8 mouse cellular contexts compared by ENCODE assay signal in the genomic region with DNA sequence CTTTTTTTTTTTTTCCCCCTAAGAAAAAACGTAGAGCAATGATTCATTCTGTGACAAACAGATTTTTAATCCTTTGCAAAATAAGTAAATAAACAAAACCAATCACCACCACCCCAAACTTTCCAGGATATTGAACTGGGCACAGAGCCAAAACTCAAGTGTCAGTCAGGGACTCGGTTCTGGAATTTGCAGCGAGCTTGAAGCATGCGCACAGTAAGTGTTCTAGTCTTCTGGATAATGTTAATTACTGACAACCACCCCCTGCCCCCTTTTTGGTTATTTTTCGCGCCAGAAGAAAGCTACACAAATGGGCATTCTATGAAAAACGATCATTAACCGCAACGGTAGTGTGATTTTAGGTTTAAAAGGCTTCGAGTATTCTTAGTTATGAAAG. TPM values are rescaled to one million over a fixed set of nuclear protein-coding genes. Genes with fewer than 3 reads are reported as not detected.
DNase-seq lines count a peak whose midpoint lies in the region; ATAC-seq and TF ChIP-seq lines count a peak whose summit lies in the region.

No protein-coding gene starts in this region.

- H3K27ac ChIP-seq in heart, adult 2 months, result peak overlapping the region; percentile 97
- H3K27ac ChIP-seq in hindbrain, embryonic 10.5 days, result peak overlapping the region; percentile 97
- peak overlapping the region; percentile 93 for H3K27ac ChIP-seq in liver, embryonic 13.5 days
- peak overlapping the region; percentile 58 for H3K27ac ChIP-seq in olfactory bulb, adult 2 months (ENCODE audit: insufficient read depth, low read depth, low read length)

- no peak for TF ChIP-seq POLR2A in heart, adult 2 months (IDR thresholded peaks at IDR 0.05; ENCODE audit: insufficient read depth, low read depth, low read length)
- TF ChIP-seq POLR2A in olfactory bulb, adult 2 months (IDR thresholded peaks at IDR 0.05; ENCODE audit: insufficient read depth, low read depth, low read length), result no peak

- no peak for TF ChIP-seq EP300 in heart, adult 2 months (IDR thresholded peaks at IDR 0.05; ENCODE audit: insufficient read depth, low read depth, low read length)

- peak overlapping the region; percentile 99 for H3K4me2 ChIP-seq in liver, embryonic 13.5 days

- no peaks in the 10 kb centered on the region for H3K9me3 ChIP-seq in hindbrain, embryonic 10.5 days
- H3K9me3 ChIP-seq in liver, embryonic 13.5 days (replicated peaks), result no peaks in the 10 kb centered on the region

- peaks cover 18% of the 10 kb centered on the region for H3K36me3 ChIP-seq in heart, adult 2 months (ENCODE audit: control insufficient read depth, insufficient read depth, low read length)
- H3K36me3 ChIP-seq in hindbrain, embryonic 10.5 days, result peaks cover 9% of the 10 kb centered on the region; the same call in 1 of the 2 replicates
- peaks cover 10% of the 10 kb centered on the region; the same call in 1 of the 2 replicates for H3K36me3 ChIP-seq in liver, embryonic 13.5 days

- TF ChIP-seq CTCF in heart, adult 2 months (IDR thresholded peaks at IDR 0.05), result no peak
- no peak for TF ChIP-seq CTCF in olfactory bulb, adult 2 months (IDR thresholded peaks at IDR 0.05; ENCODE audit: insufficient read depth, low read depth, low read length)

- no peak for ATAC-seq in liver, embryonic 13.5 days (ENCODE audit: low read depth)

- peaks cover 10% of the 10 kb centered on the region for H3K4me1 ChIP-seq in heart, adult 2 months (ENCODE audit: control insufficient read depth, insufficient read depth, low read length)
- H3K4me1 ChIP-seq in hindbrain, embryonic 10.5 days (replicated peaks), result peaks cover 34% of the 10 kb centered on the region
- H3K4me1 ChIP-seq in liver, embryonic 13.5 days (replicated peaks), result peaks cover 49% of the 10 kb centered on the region
- no peaks in the 10 kb centered on the region for H3K4me1 ChIP-seq in olfactory bulb, adult 2 months (ENCODE audit: control insufficient read depth, insufficient read depth, low read length)

- no peaks in the 10 kb centered on the region for H3K27me3 ChIP-seq in heart, adult 2 months (ENCODE audit: control insufficient read depth, insufficient read depth, low read length)
- no peaks in the 10 kb centered on the region for H3K27me3 ChIP-seq in hindbrain, embryonic 10.5 days (ENCODE audit: insufficient read depth, poor library complexity, severe bottlenecking)
- H3K27me3 ChIP-seq in liver, embryonic 13.5 days, result no peaks in the 10 kb centered on the region

- under 1% methylated on average over 10 of the region's 10 CpGs for WGBS in heart, adult 2 months
- under 1% methylated on average over 10 of the region's 10 CpGs for WGBS in hindbrain, embryonic 10.5 days
- under 1% methylated on average over 10 of the region's 10 CpGs for WGBS in liver, embryonic 13.5 days (ENCODE audit: insufficient replicate concordance)
- WGBS in olfactory bulb, adult 2 months, result 0% methylated on average over 10 of the region's 10 CpGs

- no peak for DNase-seq in heart, adult 2 months
- DNase-seq in heart, postnatal 25 days (ENCODE audit: low spot score), result no peak
- peak; percentile 27 for DNase-seq in urinary bladder, postnatal 25 days (ENCODE audit: low spot score)
- no peak for DNase-seq in urinary bladder, postnatal 10 days (ENCODE audit: low spot score)
- no peak for DNase-seq in hindbrain, embryonic 10.5 days (ENCODE audit: low spot score)
- no peak for DNase-seq in liver, embryonic 13.5 days
- DNase-seq in ovary, postnatal 36 days (ENCODE audit: low spot score), result no peak

- H3K4me3 ChIP-seq in heart, adult 2 months, result peak overlapping the region; percentile 71
- H3K4me3 ChIP-seq in hindbrain, embryonic 10.5 days, result peak overlapping the region; percentile 97
- peak overlapping the region; percentile 96 for H3K4me3 ChIP-seq in liver, embryonic 13.5 days (replicated peaks)
- peak overlapping the region; percentile 100 for H3K4me3 ChIP-seq in olfactory bulb, adult 2 months (ENCODE audit: insufficient read depth, low read depth, low read length)

- H3K79me2 ChIP-seq in heart, adult 2 months (replicated peaks; ENCODE audit: control insufficient read depth, insufficient read depth, low read length), result peaks cover 3% of the 10 kb centered on the region

- intact Hi-C loops in heart, adult 2 months (cut with DNase I), result loop anchor here (5.0 kb wide), 1 partner anchor 61 kb away; the partner anchor contains the start of gene Heatr3
- intact Hi-C loops in heart, postnatal 25 days (cut with DNase I), result loop anchor here (5.0 kb wide), 1 partner anchor 159 kb away; no protein-coding TSS in a partner anchor

- H3K9ac ChIP-seq in heart, adult 2 months (ENCODE audit: low read depth, low read length), result peak overlapping the region; percentile 98
- H3K9ac ChIP-seq in liver, embryonic 13.5 days, result peak overlapping the region; percentile 94

RNA-seq across cellular contexts. Expression of gene Tent4b, which starts 0.5 kb away (rescaled TPM):
- total RNA-seq in heart, adult 2 months (2021), result 10 to 100 TPM; 18.8 to 19.2 TPM
- polyA plus RNA-seq in heart, adult 2 months (2012; rRNA removed), result 14.3 and 22.5 TPM in 2 replicates
- 10 to 100 TPM; 15.6 to 17.8 TPM for total RNA-seq in heart, postnatal 25 days (2021)
- 8.1 and 10.0 TPM in 2 replicates for polyA plus RNA-seq in hindbrain, embryonic 10.5 days (2016; fragmentation: Nextera tagmentation; extraction: Ambion mirVana)
- 4.0 and 4.3 TPM in 2 replicates for polyA plus RNA-seq in liver, embryonic 13.5 days (2015; fragmentation: Nextera tagmentation; extraction: Ambion mirVana)
- polyA plus RNA-seq in olfactory bulb, adult 2 months (2012; ENCODE audit: insufficient read depth, insufficient read length, low replicate concordance, missing spikeins), result not detected in 2 replicates
